Mouse (Mus musculus): ENCODE results near the gene Awat1. TPM values are rescaled to one million over a fixed set of nuclear protein-coding genes. Genes with fewer than 3 reads are reported as not detected.

Gene Awat1
- not detected in 2 replicates for polyA plus RNA-seq (2015; fragmentation: Nextera tagmentation; extraction: Ambion mirVana)

- H3K9ac ChIP-seq: no peak within 1 kb of the TSS
- H3K4me2 ChIP-seq (replicated peaks): no peak within 1 kb of the TSS
- 95% methylated on average over 1 of the region's 1 CpGs for WGBS
- no peaks in the 10 kb centered on the region for H3K9me3 ChIP-seq
- H3K27me3 ChIP-seq (replicated peaks): no peaks in the 10 kb centered on the region
- H3K4me1 ChIP-seq (replicated peaks): no peaks in the 10 kb centered on the region
- no peak within 1 kb of the TSS for H3K27ac ChIP-seq
- no peaks in the 10 kb centered on the region for H3K36me3 ChIP-seq
- ATAC-seq: no peak
- no peak within 1 kb of the TSS for H3K4me3 ChIP-seq (replicated peaks)
These were observed at the start of gene Awat1 for GRCm38 (mm10) chrX:100571951-100572350. Awat1 (plus strand) TSS chrX:100572251.

GRCm38 (mm10) chrX:100524471-100524870, 47.6 kb upstream of the Awat1 start, which contains the start of gene Dgat2l6:
Dgat2l6 (plus strand) TSS chrX:100524838.
- ATAC-seq: no peak
- no peaks in the 10 kb centered on the region for H3K27me3 ChIP-seq (replicated peaks)
- H3K9me3 ChIP-seq: no peaks in the 10 kb centered on the region
- H3K36me3 ChIP-seq: no peaks in the 10 kb centered on the region
- no peak within 1 kb of the TSS for H3K4me3 ChIP-seq (replicated peaks)
- WGBS: 79% methylated on average over 4 of the region's 4 CpGs
- no peaks in the 10 kb centered on the region for H3K4me1 ChIP-seq (replicated peaks)
- no peak within 1 kb of the TSS for H3K27ac ChIP-seq
- H3K4me2 ChIP-seq (replicated peaks): no peak within 1 kb of the TSS
- no peak within 1 kb of the TSS for H3K9ac ChIP-seq

- Histone ChIP-seq H3K4me2 (replicated peaks) (no peak overlapping the region), H3K9me3 (no peaks in the 10 kb centered on the region), H3K27me3 (replicated peaks) (no peaks in the 10 kb centered on the region), H3K4me1 (replicated peaks) (no peaks in the 10 kb centered on the region), H3K27ac (no peak overlapping the region), H3K36me3 (no peaks in the 10 kb centered on the region), H3K9ac (no peak overlapping the region), H3K4me3 (replicated peaks) (no peak overlapping the region)
- ATAC-seq: no peak
- WGBS: 78% methylated on average over 3 of the region's 3 CpGs
These were observed 16.0 kb upstream of the Awat1 start for GRCm38 (mm10) chrX:100556026-100556425.

GRCm38 (mm10) chrX:100565696-100566095, 6.4 kb upstream of the Awat1 start:
- Histone ChIP-seq H3K27ac (no peak overlapping the region), H3K4me3 (replicated peaks) (no peak overlapping the region), H3K4me1 (replicated peaks) (no peaks in the 10 kb centered on the region), H3K27me3 (replicated peaks) (no peaks in the 10 kb centered on the region), H3K9ac (no peak overlapping the region), H3K36me3 (no peaks in the 10 kb centered on the region), H3K9me3 (no peaks in the 10 kb centered on the region), H3K4me2 (replicated peaks) (no peak overlapping the region)
- ATAC-seq: no peak
- 86% methylated on average over 3 of the region's 3 CpGs for WGBS

GRCm38 (mm10) chrX:100594791-100595190, 22.7 kb downstream of the Awat1 start, which contains the start of gene P2ry4:
P2ry4 (minus strand) TSS chrX:100594869.
- H3K4me2 ChIP-seq (replicated peaks): no peak within 1 kb of the TSS
- H3K9ac ChIP-seq: no peak within 1 kb of the TSS
- no peaks in the 10 kb centered on the region for H3K36me3 ChIP-seq
- WGBS: 36% methylated on average over 4 of the region's 4 CpGs
- H3K9me3 ChIP-seq: no peaks in the 10 kb centered on the region
- H3K27ac ChIP-seq: no peak within 1 kb of the TSS
- H3K4me3 ChIP-seq (replicated peaks): no peak within 1 kb of the TSS
- ATAC-seq: peak; percentile 87
- no peaks in the 10 kb centered on the region for H3K4me1 ChIP-seq (replicated peaks)
- peaks cover 2% of the 10 kb centered on the region; the same call in 1 of the 2 replicates for H3K27me3 ChIP-seq (replicated peaks)

GRCm38 (mm10) chrX:100597439-100597838, 25.4 kb downstream of the Awat1 start:
- Histone ChIP-seq H3K9me3 (no peaks in the 10 kb centered on the region), H3K36me3 (no peaks in the 10 kb centered on the region), H3K4me2 (replicated peaks) (no peak overlapping the region), H3K4me1 (replicated peaks) (no peaks in the 10 kb centered on the region), H3K27ac (no peak overlapping the region), H3K9ac (no peak overlapping the region), H3K27me3 (replicated peaks) (peaks cover 2% of the 10 kb centered on the region; the same call in 1 of the 2 replicates), H3K4me3 (replicated peaks) (no peak overlapping the region)
- WGBS: 26% methylated on average over 5 of the region's 5 CpGs
- peak; percentile 55 for ATAC-seq

GRCm38 (mm10) chrX:100599755-100600154, 27.7 kb downstream of the Awat1 start:
- Histone ChIP-seq H3K9me3 (no peaks in the 10 kb centered on the region), H3K27ac (no peak overlapping the region), H3K27me3 (replicated peaks) (peaks cover 2% of the 10 kb centered on the region; the same call in 1 of the 2 replicates), H3K4me1 (replicated peaks) (no peaks in the 10 kb centered on the region), H3K36me3 (no peaks in the 10 kb centered on the region), H3K4me3 (replicated peaks) (no peak overlapping the region), H3K4me2 (replicated peaks) (no peak overlapping the region), H3K9ac (no peak overlapping the region)
- ATAC-seq: no peak
- 64% methylated on average over 4 of the region's 4 CpGs for WGBS

GRCm38 (mm10) chrX:100605314-100605713, 33.3 kb downstream of the Awat1 start, which contains the start of gene Arr3:
Arr3 (plus strand) TSS chrX:100605497.
- Histone ChIP-seq H3K9me3 (no peaks in the 10 kb centered on the region), H3K4me1 (replicated peaks) (no peaks in the 10 kb centered on the region), H3K4me2 (replicated peaks) (no peak within 1 kb of the TSS), H3K36me3 (no peaks in the 10 kb centered on the region), H3K27me3 (replicated peaks) (no peaks in the 10 kb centered on the region; the same call in 1 of the 2 replicates), H3K27ac (no peak within 1 kb of the TSS), H3K4me3 (replicated peaks) (no peak within 1 kb of the TSS), H3K9ac (no peak within 1 kb of the TSS)
- no peak for ATAC-seq
- WGBS: 66% methylated on average over 1 of the region's 1 CpGs

GRCm38 (mm10) chrX:100618488-100618887, 46.4 kb downstream of the Awat1 start:
- Histone ChIP-seq H3K4me1 (replicated peaks) (no peaks in the 10 kb centered on the region), H3K9ac (no peak overlapping the region), H3K36me3 (no peaks in the 10 kb centered on the region), H3K4me2 (replicated peaks) (no peak overlapping the region), H3K4me3 (replicated peaks) (no peak overlapping the region), H3K27me3 (replicated peaks) (no peaks in the 10 kb centered on the region; the same call in 1 of the 2 replicates), H3K9me3 (no peaks in the 10 kb centered on the region), H3K27ac (no peak overlapping the region)
- WGBS: 64% methylated on average over 3 of the region's 3 CpGs
- peak; percentile 77 for ATAC-seq

- Histone ChIP-seq H3K27me3 (replicated peaks) (no peaks in the 10 kb centered on the region; the same call in 1 of the 2 replicates), H3K4me1 (replicated peaks) (no peaks in the 10 kb centered on the region), H3K4me3 (replicated peaks) (no peak overlapping the region), H3K4me2 (replicated peaks) (no peak overlapping the region), H3K36me3 (no peaks in the 10 kb centered on the region), H3K9ac (no peak overlapping the region), H3K27ac (no peak overlapping the region), H3K9me3 (no peaks in the 10 kb centered on the region)
- ATAC-seq: no peak
- 61% methylated on average over 2 of the region's 2 CpGs for WGBS
These were observed 49.3 kb downstream of the Awat1 start for GRCm38 (mm10) chrX:100621366-100621765.

GRCm38 (mm10) chrX:100624242-100624641, 52.2 kb downstream of the Awat1 start:
- H3K4me2 ChIP-seq (replicated peaks): no peak overlapping the region
- WGBS: 90% methylated on average over 4 of the region's 4 CpGs

GRCm38 (mm10) chrX:100625146-100625545, 53.1 kb downstream of the Awat1 start:
- Histone ChIP-seq H3K4me3 (replicated peaks) (peak overlapping the region; percentile 52), H3K4me2 (replicated peaks) (peak overlapping the region; percentile 50), H3K27ac (no peak overlapping the region), H3K4me1 (replicated peaks) (no peaks in the 10 kb centered on the region), H3K27me3 (replicated peaks) (no peaks in the 10 kb centered on the region), H3K9me3 (no peaks in the 10 kb centered on the region), H3K36me3 (no peaks in the 10 kb centered on the region), H3K9ac (0 out of 2 replicates have a peak overlapping the region, but pooled peaks have one; percentile 20)
- WGBS: 39% methylated on average over 7 of the region's 7 CpGs
- ATAC-seq: no peak

More at GRCm38 (mm10) chrX:100624242-100624641, 52.2 kb downstream of the Awat1 start:
- Histone ChIP-seq H3K4me1 (replicated peaks) (no peaks in the 10 kb centered on the region), H3K36me3 (no peaks in the 10 kb centered on the region), H3K9ac (no peak overlapping the region), H3K4me3 (replicated peaks) (no peak overlapping the region), H3K9me3 (no peaks in the 10 kb centered on the region), H3K27ac (no peak overlapping the region), H3K27me3 (replicated peaks) (no peaks in the 10 kb centered on the region)
- ATAC-seq: no peak

GRCm38 (mm10) chrX:100625546-100625801, 53.4 kb downstream of the Awat1 start, which contains the start of gene Kif4:
Kif4 (plus strand) TSS chrX:100625737.
- ATAC-seq: no peak
- Histone ChIP-seq H3K36me3 (no peaks in the 10 kb centered on the region), H3K9me3 (no peaks in the 10 kb centered on the region), H3K9ac (peak within 1 kb of the TSS; percentile 60), H3K27me3 (replicated peaks) (no peaks in the 10 kb centered on the region), H3K4me2 (replicated peaks) (peak within 1 kb of the TSS; percentile 62), H3K4me3 (replicated peaks) (peak within 1 kb of the TSS; percentile 52), H3K4me1 (replicated peaks) (no peaks in the 10 kb centered on the region), H3K27ac (peak within 1 kb of the TSS; percentile 68)
- 18% methylated on average over 3 of the region's 3 CpGs for WGBS

Measured in intestine, embryonic 15.5 days (tissue).